Mouse (Mus musculus) testis, adult 2 months (tissue): Measurements from ENCODE around the gene Mycbpap. TPM values are rescaled to one million over a fixed set of nuclear protein-coding genes. Genes with fewer than 3 reads are reported as not detected.

Experiments
- H3K27ac ChIP-seq: fragments of 200-500 bp; 2 replicates; pipeline ENCODE4 v1.5.1; 2012; ENCODE audit warnings: low read depth, low read length; ENCODE audit not compliant: control insufficient read depth, insufficient read depth
- H3K27me3 ChIP-seq: fragments of 200-500 bp; 2 replicates; pipeline ENCODE4 v1.6.1; 2012; ENCODE audit warnings: mild to moderate bottlenecking, low read length, moderate library complexity; ENCODE audit not compliant: control insufficient read depth, insufficient read depth
- H3K36me3 ChIP-seq: fragments of 200-500 bp; 2 replicates; pipeline ENCODE4 v1.6.1; 2012; ENCODE audit warnings: mild to moderate bottlenecking, low read length; ENCODE audit not compliant: control insufficient read depth, insufficient read depth
- H3K4me1 ChIP-seq: fragments of 200-500 bp; 2 replicates; pipeline ENCODE4 v1.6.1; 2012; ENCODE audit warnings: low read length; ENCODE audit not compliant: control insufficient read depth, insufficient read depth
- H3K4me3 ChIP-seq: fragments of 200-500 bp; 2 replicates; pipeline ENCODE4 v1.5.1; 2012; ENCODE audit warnings: low read depth, mild to moderate bottlenecking, low read length, moderate library complexity, mixed read lengths; ENCODE audit not compliant: control insufficient read depth
- CTCF ChIP-seq: fragments of 200-500 bp; IDR thresholded peaks from 2 replicates; pipeline ENCODE4 v1.5.1; 2012; ENCODE audit warnings: low read depth, mild to moderate bottlenecking, inconsistent platforms, low read length, moderate library complexity; ENCODE audit not compliant: control insufficient read depth, insufficient read depth, insufficient replicate concordance
- POLR2A ChIP-seq: fragments of 200-500 bp; IDR thresholded peaks from 2 replicates; pipeline ENCODE4 v1.6.1; 2012; ENCODE audit warnings: low read depth, mild to moderate bottlenecking, inconsistent platforms, low read length, moderate library complexity; ENCODE audit not compliant: control insufficient read depth
- polyA plus RNA-seq: library from polyadenylated mRNA; depleted of rRNA; stranded (reverse); fragments of >200 nt; gene quantifications from 2 replicates; pipeline ENCODE4 v1.2.3, GENCODE M21; 2012

The Mycbpap gene
- polyA plus RNA-seq, 1 experiment: 197 TPM

GRCm38 (mm10) chr11:94470391-94470790 lies 51.2 kb downstream of the Mycbpap start:
- peaks cover 18% of the 10 kb centered on the region for H3K4me1 ChIP-seq
- no peaks in the 10 kb centered on the region for H3K36me3 ChIP-seq
- no peak for TF ChIP-seq CTCF
- no peak for TF ChIP-seq POLR2A
- no peak overlapping the region for H3K27ac ChIP-seq
- H3K4me3 ChIP-seq: no peak overlapping the region
- H3K27me3 ChIP-seq: peaks cover 3% of the 10 kb centered on the region; the same call in 1 of the 2 replicates

DNA sequence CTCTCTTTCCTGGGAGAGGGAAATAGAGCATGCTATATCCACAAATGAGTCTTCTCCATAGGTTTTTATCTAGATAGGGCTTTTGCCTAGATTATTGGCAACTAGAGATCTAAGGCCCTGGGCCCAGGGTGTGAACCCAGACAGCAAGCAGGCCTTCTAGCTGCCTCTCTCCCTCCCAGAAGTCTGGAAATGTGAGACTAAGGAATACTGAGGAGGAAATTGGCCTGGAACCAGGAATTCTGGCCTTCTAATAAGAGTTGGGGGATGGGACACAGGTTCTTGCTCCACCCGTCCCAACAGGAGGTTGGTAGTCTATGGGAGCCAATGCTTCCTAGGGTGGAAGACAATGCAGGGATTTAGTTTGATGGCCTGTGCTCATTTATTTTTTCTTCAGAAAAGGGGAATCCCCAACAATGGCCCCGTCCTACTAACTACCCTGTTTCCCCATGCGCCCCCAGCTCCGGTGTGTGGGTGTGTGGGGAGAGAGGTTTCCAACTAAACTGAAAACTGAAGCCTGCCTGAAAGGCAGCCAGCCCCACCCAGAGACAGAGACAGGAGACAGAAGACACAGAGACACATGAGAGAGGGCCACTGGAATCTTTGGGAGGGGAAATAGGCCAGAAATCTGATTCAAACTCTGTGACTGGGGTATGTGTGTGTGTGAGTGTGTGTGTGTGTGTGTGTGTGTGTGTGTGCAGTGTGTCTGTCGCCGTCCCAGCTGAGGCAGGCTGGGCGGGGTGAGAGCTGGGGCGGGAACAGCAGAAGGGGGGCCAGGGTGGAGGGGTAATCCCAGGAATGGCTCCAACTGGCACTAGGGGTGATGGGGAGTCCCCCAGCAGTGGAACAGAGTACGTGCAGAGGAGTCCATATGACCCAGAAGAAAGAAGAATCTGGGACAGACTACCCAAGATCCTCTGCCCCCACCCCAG lies 52.1 kb downstream of the Mycbpap start:
- no peaks in the 10 kb centered on the region for H3K36me3 ChIP-seq
- H3K27ac ChIP-seq: no peak overlapping the region
- no peak overlapping the region for H3K4me3 ChIP-seq
- TF ChIP-seq CTCF (no peak), POLR2A (no peak)
- peaks cover 13% of the 10 kb centered on the region for H3K4me1 ChIP-seq
- H3K27me3 ChIP-seq: peaks cover 3% of the 10 kb centered on the region; the same call in 1 of the 2 replicates

- TF ChIP-seq CTCF: no peak
- no peak for TF ChIP-seq POLR2A
- Histone ChIP-seq H3K27ac (no peak overlapping the region), H3K36me3 (no peaks in the 10 kb centered on the region), H3K27me3 (peaks cover 3% of the 10 kb centered on the region; the same call in 1 of the 2 replicates), H3K4me1 (peaks cover 11% of the 10 kb centered on the region), H3K4me3 (no peak overlapping the region)
These were observed 52.9 kb downstream of the Mycbpap start for GRCm38 (mm10) chr11:94468582-94469064.

DNA sequence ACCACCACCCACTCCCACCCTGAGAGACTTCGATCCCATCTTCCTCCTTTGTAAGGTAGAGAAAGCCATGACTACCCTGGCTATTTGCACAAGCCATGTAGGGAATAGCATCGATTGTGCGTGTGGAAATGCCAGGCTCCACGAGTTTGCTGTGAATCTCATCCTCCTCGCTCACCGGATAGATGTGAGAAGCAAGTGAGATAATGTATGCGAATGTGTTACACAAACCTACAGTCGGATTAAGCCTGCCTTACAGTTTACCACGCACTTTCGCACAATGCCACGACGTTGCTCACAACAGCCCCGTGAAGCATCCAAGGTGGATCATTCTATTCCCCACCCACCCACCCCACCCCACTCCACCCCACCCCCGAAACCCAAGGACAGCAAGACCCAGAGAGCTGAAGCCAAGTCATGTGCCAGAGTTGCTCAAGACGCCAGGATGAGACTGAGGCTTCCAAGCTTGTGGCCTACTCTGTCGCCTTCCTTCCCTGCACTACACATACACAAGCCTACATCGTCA lies 55.1 kb downstream of the Mycbpap start:
- Histone ChIP-seq H3K27ac (no peak overlapping the region), H3K4me3 (no peak overlapping the region), H3K27me3 (no peaks in the 10 kb centered on the region), H3K36me3 (no peaks in the 10 kb centered on the region), H3K4me1 (no peaks in the 10 kb centered on the region; the same call in 1 of the 2 replicates)
- TF ChIP-seq CTCF (no peak), POLR2A (no peak)

- TF ChIP-seq POLR2A (no peak), CTCF (no peak)
- no peak overlapping the region for H3K27ac ChIP-seq
These were observed 57.4 kb downstream of the Mycbpap start for GRCm38 (mm10) chr11:94464170-94464569.

DNA sequence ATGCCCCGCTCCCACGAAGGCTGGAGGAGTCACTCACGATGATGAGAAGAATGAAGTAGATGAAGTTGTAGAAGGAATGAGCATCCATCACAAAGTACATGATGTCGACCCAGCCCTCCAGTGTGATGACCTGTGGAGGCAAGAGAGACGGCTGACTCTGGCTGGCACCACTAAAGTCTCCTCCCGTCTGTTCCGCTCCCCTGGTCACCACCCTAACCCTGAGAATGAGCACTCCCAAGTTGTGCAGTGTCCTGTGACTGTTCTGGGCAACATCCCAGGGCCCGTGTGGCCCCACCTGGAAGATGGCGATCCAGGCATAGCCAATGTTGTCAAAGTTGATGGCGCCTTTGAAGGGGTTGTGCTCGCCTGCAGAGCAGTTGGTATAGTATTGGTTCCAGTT lies 59.7 kb downstream of the Mycbpap start:
- TF ChIP-seq CTCF: no peak
- no peaks in the 10 kb centered on the region for H3K27me3 ChIP-seq
- H3K4me3 ChIP-seq: no peak overlapping the region
- H3K4me1 ChIP-seq: no peaks in the 10 kb centered on the region
- no peaks in the 10 kb centered on the region for H3K36me3 ChIP-seq
- no peak overlapping the region for H3K27ac ChIP-seq

More at GRCm38 (mm10) chr11:94464170-94464569, 57.4 kb downstream of the Mycbpap start:
- Histone ChIP-seq H3K4me3 (no peak overlapping the region), H3K27me3 (no peaks in the 10 kb centered on the region), H3K36me3 (no peaks in the 10 kb centered on the region), H3K4me1 (no peaks in the 10 kb centered on the region)

GRCm38 (mm10) chr11:94457001-94457400 lies 64.5 kb downstream of the Mycbpap start:
- Histone ChIP-seq H3K27ac (no peak overlapping the region), H3K4me1 (no peaks in the 10 kb centered on the region), H3K4me3 (no peak overlapping the region), H3K36me3 (no peaks in the 10 kb centered on the region), H3K27me3 (no peaks in the 10 kb centered on the region)
- TF ChIP-seq CTCF (no peak), POLR2A (no peak)
